ENCODE assay signal across 15 mouse cellular contexts in genomic region chr5:8223597-8224320, GRCm38 (mm10).
DNase-seq lines count a peak whose midpoint lies in the region; ATAC-seq and TF ChIP-seq lines count a peak whose summit lies in the region.
"Had no signal": no experiment of that assay in that cellular context is flagged by ENCODE, and none has a peak within 500 bp of the region (broad histone marks: within the 10 kb centered on the region; RNA-seq: fewer than 3 reads in every experiment).

No protein-coding gene starts in this region.

- no peak overlapping the region for H3K4me2 ChIP-seq in embryonic facial prominence, embryonic 11.5 days (ENCODE audit: low read depth, low read length)
- H3K4me2 ChIP-seq in neural tube, embryonic 13.5 days, result no peak overlapping the region
- H3K4me2 ChIP-seq in forebrain, postnatal 0 days (ENCODE audit: low read depth), result no peak overlapping the region
- H3K4me2 ChIP-seq in intestine, postnatal 0 days (replicated peaks; ENCODE audit: low read depth), result no peak overlapping the region
- H3K4me2 ChIP-seq: heart, embryonic 15.5 days; limb, embryonic 12.5 days had no signal

- H3K9ac ChIP-seq in embryonic facial prominence, embryonic 11.5 days (replicated peaks; ENCODE audit: low read length), result no peak overlapping the region
- H3K9ac ChIP-seq in neural tube, embryonic 13.5 days, result no peak overlapping the region
- no peak overlapping the region for H3K9ac ChIP-seq in forebrain, postnatal 0 days
- no peak overlapping the region for H3K9ac ChIP-seq in intestine, postnatal 0 days (ENCODE audit: low read depth, low read length)
- H3K9ac ChIP-seq: heart, embryonic 15.5 days; limb, embryonic 12.5 days; liver, postnatal 0 days had no signal

- DNase-seq in embryonic facial prominence, embryonic 11.5 days (ENCODE audit: low spot score), result peak; percentile 7
- DNase-seq in embryonic facial prominence, embryonic 10.5 days (ENCODE audit: low spot score), result no peak
- DNase-seq in neural tube, embryonic 10.5 days (ENCODE audit: extremely low spot score, low spot score), result no peak
- DNase-seq in forebrain, postnatal 0 days, result no peak
- peak; percentile 91 for DNase-seq in retina, postnatal 1 day
- no peak for DNase-seq in heart, postnatal 25 days (ENCODE audit: low spot score)
- DNase-seq: adrenal gland, postnatal 36 days; kidney, adult 8-10 months; layer of hippocampus, adult 9-11 months; liver, postnatal 0 days; thymus, adult 2 months had no signal

- H3K4me1 ChIP-seq in embryonic facial prominence, embryonic 11.5 days (ENCODE audit: control insufficient read depth, insufficient read depth, low read length), result no peaks in the 10 kb centered on the region
- no peaks in the 10 kb centered on the region for H3K4me1 ChIP-seq in embryonic facial prominence, embryonic 10.5 days
- 0 out of 2 replicates have a peak, but pooled peaks cover 8% of the 10 kb centered on the region for H3K4me1 ChIP-seq in neural tube, embryonic 13.5 days (replicated peaks)
- 0 out of 2 replicates have a peak, but pooled peaks cover 9% of the 10 kb centered on the region for H3K4me1 ChIP-seq in forebrain, postnatal 0 days (ENCODE audit: insufficient read depth)
- H3K4me1 ChIP-seq in intestine, postnatal 0 days (replicated peaks; ENCODE audit: control insufficient read depth, insufficient read depth, low read length), result no peaks in the 10 kb centered on the region
- H3K4me1 ChIP-seq: limb, embryonic 12.5 days had no signal

- no peak for TF ChIP-seq CTCF in forebrain, postnatal 0 days (IDR thresholded peaks at IDR 0.05; ENCODE audit: low read depth)
- no peak for TF ChIP-seq CTCF in intestine, postnatal 0 days (IDR thresholded peaks at IDR 0.05; ENCODE audit: low read depth)

- ATAC-seq in embryonic facial prominence, embryonic 11.5 days (replicated peaks; ENCODE audit: insufficient number of reproducible peaks, low FRiP score, low TSS enrichment, low read depth), result peak; percentile 65; the same call in 1 of the 2 replicates
- ATAC-seq in neural tube, embryonic 13.5 days (ENCODE audit: low read depth), result peak; percentile 67
- peak; percentile 69 for ATAC-seq in forebrain, postnatal 0 days
- ATAC-seq in intestine, postnatal 0 days, result no peak
- ATAC-seq: liver, postnatal 0 days had no signal

- WGBS in embryonic facial prominence, embryonic 11.5 days, result 73% methylated on average over 8 of the region's 8 CpGs
- WGBS in embryonic facial prominence, embryonic 10.5 days, result 86% methylated on average over 8 of the region's 8 CpGs
- 71% methylated on average over 8 of the region's 8 CpGs for WGBS in neural tube, embryonic 13.5 days
- 66% methylated on average over 8 of the region's 8 CpGs for WGBS in forebrain, postnatal 0 days
- 80% methylated on average over 8 of the region's 8 CpGs for WGBS in intestine, postnatal 0 days

- H3K27me3 ChIP-seq in embryonic facial prominence, embryonic 11.5 days (ENCODE audit: control insufficient read depth, insufficient read depth, low read length), result no peaks in the 10 kb centered on the region
- no peaks in the 10 kb centered on the region for H3K27me3 ChIP-seq in embryonic facial prominence, embryonic 10.5 days (replicated peaks; ENCODE audit: low read depth, poor library complexity, severe bottlenecking)
- no peaks in the 10 kb centered on the region for H3K27me3 ChIP-seq in neural tube, embryonic 13.5 days
- no peaks in the 10 kb centered on the region for H3K27me3 ChIP-seq in forebrain, postnatal 0 days (ENCODE audit: insufficient read depth, low read length)
- no peaks in the 10 kb centered on the region for H3K27me3 ChIP-seq in intestine, postnatal 0 days (replicated peaks; ENCODE audit: control insufficient read depth, insufficient read depth, low read length)
- H3K27me3 ChIP-seq: heart, embryonic 15.5 days; limb, embryonic 12.5 days had no signal

- H3K36me3 ChIP-seq in embryonic facial prominence, embryonic 11.5 days (replicated peaks; ENCODE audit: control insufficient read depth, insufficient read depth, low read depth, low read length), result no peaks in the 10 kb centered on the region
- H3K36me3 ChIP-seq in embryonic facial prominence, embryonic 10.5 days (replicated peaks), result no peaks in the 10 kb centered on the region
- no peaks in the 10 kb centered on the region for H3K36me3 ChIP-seq in neural tube, embryonic 13.5 days
- H3K36me3 ChIP-seq in forebrain, postnatal 0 days (ENCODE audit: insufficient read depth), result no peaks in the 10 kb centered on the region
- H3K36me3 ChIP-seq in intestine, postnatal 0 days (ENCODE audit: control insufficient read depth, insufficient read depth), result no peaks in the 10 kb centered on the region
- H3K36me3 ChIP-seq: heart, embryonic 15.5 days; limb, embryonic 12.5 days had no signal

- H3K27ac ChIP-seq in embryonic facial prominence, embryonic 11.5 days (replicated peaks; ENCODE audit: low read depth, low read length), result no peak overlapping the region
- no peak overlapping the region for H3K27ac ChIP-seq in embryonic facial prominence, embryonic 10.5 days (replicated peaks)
- peak overlapping the region; percentile 57 for H3K27ac ChIP-seq in neural tube, embryonic 13.5 days (replicated peaks)
- peak overlapping the region; percentile 54; the same call in 1 of the 2 replicates for H3K27ac ChIP-seq in forebrain, postnatal 0 days (ENCODE audit: low read depth, low read length)
- H3K27ac ChIP-seq in intestine, postnatal 0 days (ENCODE audit: low read depth, low read length), result no peak overlapping the region
- H3K27ac ChIP-seq: heart, embryonic 15.5 days; limb, embryonic 12.5 days had no signal

- intact Hi-C loops in heart, postnatal 25 days (cut with DNase I), result no loop called here

- no peaks in the 10 kb centered on the region for H3K9me3 ChIP-seq in embryonic facial prominence, embryonic 11.5 days (replicated peaks; ENCODE audit: control insufficient read depth, low read length)
- no peaks in the 10 kb centered on the region for H3K9me3 ChIP-seq in embryonic facial prominence, embryonic 10.5 days
- no peaks in the 10 kb centered on the region; the same call in 1 of the 2 replicates for H3K9me3 ChIP-seq in neural tube, embryonic 13.5 days
- H3K9me3 ChIP-seq in forebrain, postnatal 0 days (ENCODE audit: low read length), result no peaks in the 10 kb centered on the region
- no peaks in the 10 kb centered on the region for H3K9me3 ChIP-seq in intestine, postnatal 0 days (ENCODE audit: control insufficient read depth)
- H3K9me3 ChIP-seq: heart, embryonic 15.5 days; limb, embryonic 12.5 days had no signal

- H3K4me3 ChIP-seq in embryonic facial prominence, embryonic 11.5 days (ENCODE audit: low read depth, low read length), result no peak overlapping the region
- no peak overlapping the region for H3K4me3 ChIP-seq in embryonic facial prominence, embryonic 10.5 days
- H3K4me3 ChIP-seq in neural tube, embryonic 13.5 days, result no peak overlapping the region
- no peak overlapping the region for H3K4me3 ChIP-seq in forebrain, postnatal 0 days (ENCODE audit: low read depth, low read length)
- H3K4me3 ChIP-seq in intestine, postnatal 0 days (ENCODE audit: low read depth, low read length), result no peak overlapping the region
- H3K4me3 ChIP-seq: heart, embryonic 15.5 days; limb, embryonic 12.5 days had no signal

Comparison
In these comparisons a context has a peak if more than half of its experiments do, and no peak if none do; other contexts are left out.
1. DNase-seq: peak in embryonic facial prominence, embryonic 11.5 days (single experiment) and retina, postnatal 1 day (single experiment); none in embryonic facial prominence, embryonic 10.5 days (single experiment), neural tube, embryonic 10.5 days (single experiment), forebrain, postnatal 0 days (single experiment) and heart, postnatal 25 days (single experiment).
2. H3K27ac ChIP-seq: peak in neural tube, embryonic 13.5 days (single experiment) and forebrain, postnatal 0 days (single experiment); none in embryonic facial prominence, embryonic 11.5 days (single experiment), embryonic facial prominence, embryonic 10.5 days (single experiment) and intestine, postnatal 0 days (single experiment).